ENCODE assay signal across 8 mouse cellular contexts in the genomic region with DNA sequence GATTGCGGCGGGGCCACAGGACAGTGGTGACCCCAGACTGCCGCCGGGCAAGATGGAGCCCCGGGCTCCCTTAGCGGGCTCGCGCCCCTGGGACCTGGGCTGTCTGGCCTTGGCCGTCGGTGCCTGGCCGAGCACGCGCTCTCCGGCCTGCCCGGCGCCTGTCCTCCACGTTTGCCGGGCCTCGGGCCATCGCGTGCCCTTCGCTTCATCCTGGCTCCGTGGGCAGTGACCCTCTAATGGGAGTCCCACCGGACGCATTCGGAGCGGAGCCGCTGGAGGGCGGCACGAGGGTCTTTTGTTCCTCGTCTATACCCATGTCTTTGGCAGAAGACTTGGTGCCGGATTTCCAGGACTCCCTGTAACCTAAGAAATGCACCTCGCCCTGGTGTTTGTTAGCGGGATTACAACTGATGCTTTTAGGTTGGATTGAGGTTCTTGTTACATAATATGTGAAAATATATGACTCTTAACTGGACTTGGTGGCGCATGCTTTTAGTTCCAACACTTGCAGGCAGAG. TPM values are rescaled to one million over a fixed set of nuclear protein-coding genes. Genes with fewer than 3 reads are reported as not detected.
DNase-seq lines count a peak whose midpoint lies in the region; ATAC-seq lines count a peak whose summit lies in the region.

No protein-coding gene starts in this region.

- ATAC-seq in hindbrain, embryonic 15.5 days (ENCODE audit: low FRiP score, low read depth) = peak; percentile 29

- peak overlapping the region; percentile 69 for H3K4me3 ChIP-seq in hindbrain, embryonic 15.5 days

- peak overlapping the region; percentile 73 for H3K4me2 ChIP-seq in hindbrain, embryonic 15.5 days

- H3K9me3 ChIP-seq in hindbrain, embryonic 15.5 days = no peaks in the 10 kb centered on the region

- H3K27me3 ChIP-seq in hindbrain, embryonic 15.5 days = no peaks in the 10 kb centered on the region

- peaks cover 32% of the 10 kb centered on the region for H3K4me1 ChIP-seq in hindbrain, embryonic 15.5 days (replicated peaks)

- DNase-seq in R1 (ENCODE audit: low read depth, low spot score) = peak; percentile 95
- DNase-seq in cerebellum, postnatal 25 days = peak; percentile 82 to 85
- DNase-seq in frontal cortex, postnatal 25 days (ENCODE audit: low spot score in 2 of 2) = peak; percentile 61 to 73
- DNase-seq in left cerebral cortex, adult 11 months (ENCODE audit: low spot score) = peak; percentile 81
- peak; percentile 84 to 86 for DNase-seq in lung, postnatal 4 days
- peak; percentile 75 for DNase-seq in right cerebral cortex, adult 18-20 months
- DNase-seq in urinary bladder, postnatal 10 days (ENCODE audit: low spot score) = peak; percentile 16

- no peaks in the 10 kb centered on the region for H3K36me3 ChIP-seq in hindbrain, embryonic 15.5 days

- H3K9ac ChIP-seq in hindbrain, embryonic 15.5 days = peak overlapping the region; percentile 71

- 1% methylated on average over 35 of the region's 35 CpGs for WGBS in hindbrain, embryonic 15.5 days

- peak overlapping the region; percentile 94 for H3K27ac ChIP-seq in hindbrain, embryonic 15.5 days (replicated peaks)

RNA-seq across cellular contexts. Expression of gene Zmym5, which starts 1.1 kb away (rescaled TPM):
- polyA plus RNA-seq in hindbrain, embryonic 15.5 days (2015; fragmentation: Nextera tagmentation; extraction: Ambion mirVana) = 29.9 and 30.4 TPM in 2 replicates

RNA-seq across cellular contexts. Expression of gene Pspc1, which starts 34.5 kb away (rescaled TPM):
- 35.3 and 38.9 TPM in 2 replicates for polyA plus RNA-seq in hindbrain, embryonic 15.5 days (2015; fragmentation: Nextera tagmentation; extraction: Ambion mirVana)

Comparison
In these comparisons a context has a peak if more than half of its experiments do, and no peak if none do; other contexts are left out.
1. Peak in every context shown above with its lines: DNase-seq, ATAC-seq, H3K4me3 ChIP-seq and H3K27ac ChIP-seq.
2. DNase-seq: peak in every context shown above with its lines; median percentile 95 in R1; 85 in lung, postnatal 4 days; 84 in cerebellum, postnatal 25 days; 81 in left cerebral cortex, adult 11 months; 75 in right cerebral cortex, adult 18-20 months; 67 in frontal cortex, postnatal 25 days; 16 in urinary bladder, postnatal 10 days.